Mouse (Mus musculus) kidney, adult 2 months (tissue): ENCODE results near the gene Tbx6.

Experiments used
- CTCF ChIP-seq: fragments of 200-500 bp; conservative IDR thresholded peaks from 2 replicates; pipeline ENCODE4 v1.5.1; 2011; ENCODE audit warnings: low read depth, mild to moderate bottlenecking, control low read depth, low read length, moderate library complexity, mixed read lengths; ENCODE audit not compliant: insufficient read depth, insufficient read length
- POLR2A ChIP-seq: fragments of 200-500 bp; IDR thresholded peaks from one replicate; pipeline ENCODE4 v1.6.1; 2011; ENCODE audit warnings: low read depth, low read length, control low read depth

GRCm38 (mm10) chr7:126831539-126831938 lies 50.3 kb downstream of the Tbx6 start, which contains the start of gene 4930451I11Rik:
- TF ChIP-seq CTCF, result no peak
- no peak for TF ChIP-seq POLR2A
